Mouse (Mus musculus): Measurements from ENCODE around the gene Ndufc1.
"Not testable (repeated sequence)": the region's sequence is repeated elsewhere in the genome, so short reads cannot be mapped to it uniquely, and the experiment has no call there.

The Ndufc1 gene

DNA sequence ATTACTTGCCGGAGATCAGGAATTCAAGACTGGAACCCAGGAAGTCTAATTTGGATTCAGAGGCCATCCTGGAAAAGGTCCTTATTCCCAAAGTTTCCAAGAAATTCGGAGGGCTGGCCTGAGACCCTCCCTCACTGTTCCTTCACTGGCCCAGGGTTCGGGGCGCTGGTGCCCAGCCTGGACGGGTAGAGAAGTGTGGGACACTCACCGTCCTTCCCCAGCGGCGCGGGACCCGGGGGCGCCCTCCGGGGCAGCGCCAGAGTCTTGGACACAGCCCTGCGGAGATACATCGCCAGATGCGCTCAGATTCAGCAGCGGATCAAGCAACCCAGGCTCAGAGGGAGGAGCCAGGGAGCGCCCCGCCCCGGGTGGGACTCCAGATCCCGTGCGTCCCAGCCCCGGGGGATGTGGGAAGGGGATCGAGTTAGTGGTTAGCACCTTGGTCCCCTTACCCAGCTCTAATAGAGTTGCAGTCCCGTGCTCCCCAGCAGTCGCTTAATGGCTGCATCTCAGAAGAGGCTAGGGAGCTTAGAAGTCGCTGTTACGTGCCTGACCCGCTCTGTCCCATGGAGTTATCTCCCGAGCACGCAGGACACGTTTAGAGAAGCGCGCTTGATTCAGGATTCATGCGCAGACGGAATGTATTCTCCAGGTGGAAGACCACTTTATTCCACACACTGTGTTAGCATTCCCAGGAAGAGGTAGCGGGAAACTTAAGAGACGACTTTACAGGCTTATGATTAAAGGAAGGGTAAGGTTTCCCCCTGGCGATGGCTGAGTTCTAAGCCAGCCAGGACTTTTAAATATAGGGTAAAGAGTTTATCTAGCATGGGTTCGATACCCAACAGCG is 12.3 kb downstream of the Ndufc1 start, which contains the start of gene Mgarp:
TSS of gene Mgarp (minus strand) at position 520 of the 850 bp plus-strand sequence.
- ATAC-seq (ENCODE audit: low TSS enrichment), result peak; percentile 43

DNA sequence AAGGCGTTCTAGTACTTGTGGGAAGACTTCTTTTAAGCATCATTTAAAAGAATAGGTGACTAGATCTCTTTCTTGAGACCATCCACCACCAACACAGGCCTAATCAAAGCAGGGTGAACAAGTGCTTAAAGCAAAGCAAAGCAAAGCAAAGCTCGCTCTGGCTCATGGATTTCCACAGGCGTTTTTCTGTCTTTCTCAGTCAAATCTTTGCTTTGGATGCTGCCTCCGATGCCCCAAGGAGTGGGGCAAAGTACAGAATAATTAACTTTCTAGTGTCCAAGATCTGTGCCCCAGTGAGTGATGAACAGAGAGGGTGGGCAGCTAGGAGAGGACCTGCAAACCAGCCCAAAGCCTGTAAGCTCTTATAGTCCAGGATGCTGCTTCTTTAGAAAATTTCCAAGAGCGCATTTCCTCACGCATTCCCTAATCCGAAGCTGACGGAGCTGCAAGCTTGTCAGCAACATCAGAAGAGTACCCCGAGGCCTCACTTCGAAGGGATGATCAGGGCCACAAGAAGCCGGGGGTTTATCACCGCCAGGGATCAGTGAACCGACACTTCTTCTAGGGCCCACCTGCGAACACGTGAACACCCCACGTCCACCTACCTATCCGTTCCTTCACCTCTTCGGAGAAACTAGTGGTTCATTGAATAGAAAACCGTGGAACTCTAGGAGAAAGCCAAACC is 13.2 kb downstream of the Ndufc1 start:
- ATAC-seq (ENCODE audit: low TSS enrichment), result no peak

DNA sequence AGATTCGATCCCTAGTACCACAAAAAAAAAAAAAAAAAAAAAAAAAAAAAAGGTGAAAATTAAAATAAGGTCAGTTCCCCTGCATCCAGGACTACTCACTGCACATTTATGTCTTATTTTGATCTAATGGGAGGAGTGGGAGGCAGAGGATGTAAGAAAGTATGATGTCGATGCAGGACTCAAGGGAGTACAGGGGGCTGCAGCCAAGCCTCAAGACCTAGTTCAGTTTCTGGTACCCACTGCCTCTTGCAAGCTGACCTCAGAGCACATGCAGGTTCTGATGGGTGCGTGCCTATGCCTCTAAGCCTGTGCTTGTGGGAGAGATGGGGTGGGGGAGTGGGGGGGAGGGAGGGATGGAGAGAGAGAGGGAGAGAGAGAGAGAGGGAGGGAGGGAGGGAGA is 13.9 kb downstream of the Ndufc1 start:
- no peak for ATAC-seq (ENCODE audit: low TSS enrichment)

DNA sequence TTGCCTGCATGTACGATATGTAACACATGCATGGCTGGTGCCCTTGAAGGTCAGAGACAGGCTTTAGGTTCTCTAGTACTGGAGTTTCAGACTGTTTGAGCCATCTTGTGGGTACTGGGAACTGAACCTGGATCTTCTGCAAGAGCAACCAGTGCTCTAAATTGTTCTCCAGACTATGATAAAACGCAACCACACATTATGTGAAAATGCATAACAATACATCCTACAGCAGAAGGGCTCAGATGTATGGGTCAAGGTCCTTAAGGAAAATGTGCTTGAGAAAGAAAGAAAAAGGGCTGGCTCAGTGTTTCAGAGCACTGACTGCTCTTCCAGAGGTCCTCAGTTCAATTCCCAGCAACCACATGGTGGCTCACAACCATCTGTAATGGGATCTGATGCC is 15.1 kb downstream of the Ndufc1 start:
- no peak for ATAC-seq (ENCODE audit: low TSS enrichment)

DNA sequence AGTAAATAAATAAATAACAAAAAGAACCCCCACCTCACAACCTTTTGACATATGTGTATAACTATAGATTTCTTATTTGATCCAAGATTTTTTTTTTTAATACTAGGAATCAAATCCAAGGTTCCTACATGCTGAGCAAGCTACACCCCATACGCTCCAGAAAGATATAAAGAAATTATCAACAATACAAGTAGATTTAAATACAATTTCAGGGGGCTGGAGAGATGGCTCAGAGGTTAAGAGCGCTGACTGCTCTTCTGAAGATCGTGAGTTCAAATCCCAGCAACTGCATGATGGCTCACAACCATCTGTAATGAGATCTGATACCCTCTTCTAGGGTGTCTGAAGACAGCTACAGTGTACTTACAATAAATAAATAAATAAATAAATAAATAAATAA is 15.8 kb downstream of the Ndufc1 start:
- ATAC-seq (ENCODE audit: low TSS enrichment), result not testable (repeated sequence)

DNA sequence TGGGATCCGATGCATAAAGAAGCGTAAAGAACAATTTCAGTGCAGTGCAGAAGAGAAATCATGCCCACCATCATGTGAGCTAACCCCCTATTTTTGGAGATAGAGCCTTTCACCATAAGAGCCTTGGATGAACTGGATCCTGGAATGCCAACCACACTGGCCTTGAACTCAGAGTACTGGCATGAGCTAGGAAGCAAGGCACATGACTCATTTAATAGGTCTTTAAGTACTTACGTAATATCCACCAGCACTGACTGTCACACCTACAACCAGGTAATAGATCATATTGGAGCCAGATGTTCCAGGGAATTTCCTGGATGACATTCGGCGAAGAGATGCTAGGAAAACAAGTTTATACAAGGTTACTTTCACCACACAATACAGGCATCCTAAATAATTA is 17.2 kb downstream of the Ndufc1 start:
- no peak for ATAC-seq (ENCODE audit: low TSS enrichment)

DNA sequence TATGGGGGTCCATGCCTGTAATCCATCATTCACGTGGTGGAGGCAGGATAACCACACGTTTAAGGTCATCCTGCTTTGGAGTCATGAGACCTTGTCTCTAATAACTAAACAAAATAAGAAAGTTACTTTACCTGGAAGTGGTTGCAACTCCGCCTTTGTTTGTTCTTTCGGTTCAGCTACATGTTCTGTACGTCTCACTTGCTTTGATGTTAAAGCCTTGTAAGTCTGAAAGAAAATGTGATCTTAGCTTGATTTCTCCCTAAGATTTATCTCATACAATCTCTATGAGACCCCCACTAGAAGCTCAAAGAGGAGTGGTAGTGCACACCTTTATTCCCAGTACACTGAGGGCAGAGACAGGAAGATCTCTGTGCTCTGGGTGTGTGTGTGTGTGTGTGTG is 17.7 kb downstream of the Ndufc1 start:
- ATAC-seq (ENCODE audit: low TSS enrichment), result no peak

DNA sequence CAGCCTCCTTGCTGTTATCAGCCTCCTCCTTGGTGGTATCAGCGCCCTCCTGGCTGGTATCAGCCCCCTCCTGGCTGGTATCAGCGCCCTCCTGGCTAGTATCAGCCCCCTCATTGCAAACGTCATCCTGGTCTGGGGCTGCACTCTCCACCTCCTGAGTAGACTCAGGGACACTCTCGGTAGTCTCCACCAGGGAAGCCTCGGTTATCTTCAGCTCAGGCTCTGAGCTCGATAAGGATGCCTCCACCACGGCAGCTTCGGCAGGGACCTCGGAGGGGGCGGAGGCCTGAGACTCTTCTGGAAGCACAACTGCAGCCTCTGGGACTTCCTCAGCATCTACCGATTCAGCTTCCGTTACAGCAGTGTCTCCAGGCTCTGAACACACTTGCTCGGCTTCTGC is 19.9 kb downstream of the Ndufc1 start:
- ATAC-seq (ENCODE audit: low TSS enrichment), result peak; percentile 52; the same call in 1 of the 2 replicates

DNA sequence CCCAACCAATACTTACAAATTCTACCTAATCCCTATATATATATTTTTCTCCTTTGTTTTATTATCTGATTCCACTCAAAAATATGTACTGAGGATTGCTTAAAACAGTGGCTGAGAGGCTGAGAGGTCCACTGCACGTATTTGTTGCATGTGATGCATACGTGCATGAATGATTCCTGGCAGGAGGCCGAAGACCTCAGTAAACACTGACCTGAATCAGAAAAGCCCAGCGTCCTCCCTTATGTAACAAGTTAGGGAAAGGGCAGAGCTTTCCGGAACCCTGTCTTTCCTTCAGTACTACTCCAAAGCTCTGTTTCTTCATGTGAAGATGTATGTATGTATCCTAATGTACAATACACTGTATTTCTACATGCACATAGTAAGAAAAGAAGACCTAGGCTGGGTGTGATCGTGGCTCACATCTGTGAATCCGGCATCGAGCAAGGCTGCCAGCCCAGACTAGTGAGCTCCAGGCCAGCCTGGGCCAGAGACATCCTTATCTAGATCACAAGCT is 20.9 kb downstream of the Ndufc1 start:
- no peak for ATAC-seq (ENCODE audit: low TSS enrichment)

DNA sequence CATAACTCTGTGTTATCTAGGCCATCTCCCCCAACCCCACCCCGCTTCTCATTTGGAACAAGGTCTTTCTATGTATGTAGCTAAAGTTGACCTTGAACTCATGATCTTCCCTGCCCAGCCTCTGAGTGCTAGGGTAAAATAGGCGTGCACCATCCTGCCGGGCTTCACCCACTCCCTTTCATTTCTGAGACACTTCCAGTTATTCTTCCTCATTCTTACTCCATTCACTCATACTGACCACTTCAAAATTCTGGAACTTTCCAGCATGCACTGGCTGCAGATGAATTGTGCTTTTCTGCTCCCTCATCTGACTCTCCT is 21.7 kb downstream of the Ndufc1 start:
- no peak for ATAC-seq (ENCODE audit: low TSS enrichment)

DNA sequence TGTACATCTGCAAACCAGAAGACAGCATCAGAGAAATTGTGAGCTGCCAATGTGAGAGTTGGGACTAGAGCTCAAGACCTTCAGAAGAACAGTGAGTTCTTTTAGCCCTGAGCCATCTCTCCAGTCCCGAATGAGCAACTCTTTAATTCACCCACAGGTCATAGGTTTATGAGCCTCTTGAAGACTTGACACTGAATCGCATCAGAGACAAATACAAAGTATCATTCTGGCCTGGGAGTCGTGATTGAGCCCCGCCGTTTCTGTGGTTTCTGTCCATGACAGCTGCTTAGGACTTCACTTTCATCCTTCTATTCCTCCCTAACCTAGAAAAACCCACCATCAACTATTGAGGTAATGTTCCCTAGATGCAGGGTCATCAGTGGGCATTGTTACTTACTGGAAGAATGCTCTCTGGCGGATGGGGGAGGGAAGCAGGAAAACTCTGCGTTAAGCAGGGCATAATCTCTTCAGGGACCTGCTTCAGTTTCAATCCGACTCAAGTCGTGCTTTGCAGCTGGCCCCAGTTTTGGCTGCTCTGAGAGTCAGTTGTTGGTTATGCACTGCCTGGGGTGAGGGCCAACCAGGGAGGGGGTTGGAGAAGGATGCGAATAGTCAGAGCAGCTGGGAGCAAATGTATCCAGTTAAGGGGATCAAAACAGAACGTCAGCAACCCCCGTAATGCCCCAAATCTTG is 22.2 kb downstream of the Ndufc1 start:
- no peak for ATAC-seq (ENCODE audit: low TSS enrichment)

DNA sequence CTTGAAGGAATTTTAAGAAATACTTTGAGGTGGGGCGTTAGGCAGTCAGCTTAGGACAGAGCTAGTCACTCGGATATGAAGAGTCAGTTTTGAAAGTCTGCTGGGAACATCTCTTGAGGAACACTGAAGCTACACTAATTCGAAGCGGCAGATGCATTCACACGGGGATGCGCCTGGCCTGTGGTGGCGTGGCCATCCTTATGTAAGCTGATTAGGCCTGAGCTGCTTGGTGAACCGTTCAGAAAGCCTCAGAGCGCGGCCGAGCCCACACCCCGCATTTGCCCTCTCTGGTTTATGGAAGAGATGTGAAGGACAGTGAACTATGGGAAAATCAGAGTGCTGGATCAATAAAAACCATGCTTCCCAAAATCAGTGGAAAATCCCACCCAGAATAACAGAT is 25.4 kb downstream of the Ndufc1 start:
- ATAC-seq (ENCODE audit: low TSS enrichment), result no peak

DNA sequence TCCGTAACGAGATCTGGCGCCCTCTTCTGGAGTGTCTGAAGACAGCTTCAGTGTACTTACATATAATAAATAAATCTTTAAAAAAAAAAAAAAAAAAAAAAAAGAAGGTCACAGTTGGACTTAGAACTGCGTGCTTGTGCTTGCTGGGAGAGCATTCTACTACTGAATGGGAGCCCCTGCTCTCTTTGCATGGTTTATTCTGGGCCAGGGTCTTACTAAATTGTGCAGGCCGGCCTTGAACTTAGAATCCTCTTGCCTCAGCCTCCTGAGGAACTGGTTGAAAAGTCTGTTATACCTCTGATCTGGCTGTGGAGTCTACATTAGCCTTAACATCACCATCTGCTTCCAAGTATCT is 28.2 kb downstream of the Ndufc1 start:
- ATAC-seq (ENCODE audit: low TSS enrichment), result no peak

DNA sequence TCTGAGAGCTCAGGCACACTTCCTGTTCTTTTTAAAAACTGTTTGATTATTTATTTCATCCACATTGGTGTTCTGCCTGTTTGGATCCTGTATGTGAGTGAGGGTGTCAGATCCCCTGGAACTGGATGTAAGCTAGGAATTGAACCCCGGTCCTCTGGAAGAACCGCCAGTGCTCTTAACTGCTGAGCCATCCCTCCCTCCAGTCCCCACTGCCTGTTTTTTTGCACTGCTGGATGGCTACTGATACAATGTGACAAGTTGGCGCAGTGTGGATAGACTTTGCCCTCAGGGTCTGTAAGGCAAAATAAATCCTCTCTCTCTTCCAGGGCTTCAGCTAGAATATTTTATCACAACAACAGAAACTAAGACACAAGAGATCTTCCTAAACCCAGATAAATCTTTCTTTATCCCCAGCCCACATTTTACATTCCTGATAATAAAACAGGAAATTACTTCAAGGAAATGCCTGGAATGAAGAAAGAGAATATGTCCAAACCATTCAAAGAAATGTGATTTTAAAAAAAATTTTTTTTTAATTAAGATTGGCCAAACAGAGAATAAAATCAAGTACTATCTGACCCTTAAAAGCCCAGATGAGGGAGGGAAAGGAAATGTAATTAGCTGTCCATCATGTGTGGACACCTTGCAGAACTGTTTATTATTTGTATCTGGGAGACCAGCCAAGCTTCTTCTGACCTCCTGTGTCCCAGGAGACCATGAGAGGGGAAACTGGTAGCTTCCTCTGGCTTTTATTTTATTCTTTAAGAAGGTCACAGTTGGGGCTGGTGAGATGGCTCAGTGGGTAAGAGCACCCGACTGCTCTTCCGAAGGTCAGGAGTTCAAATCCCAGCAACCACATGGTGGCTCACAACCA is 28.8 kb downstream of the Ndufc1 start:
- ATAC-seq (ENCODE audit: low TSS enrichment), result no peak

DNA sequence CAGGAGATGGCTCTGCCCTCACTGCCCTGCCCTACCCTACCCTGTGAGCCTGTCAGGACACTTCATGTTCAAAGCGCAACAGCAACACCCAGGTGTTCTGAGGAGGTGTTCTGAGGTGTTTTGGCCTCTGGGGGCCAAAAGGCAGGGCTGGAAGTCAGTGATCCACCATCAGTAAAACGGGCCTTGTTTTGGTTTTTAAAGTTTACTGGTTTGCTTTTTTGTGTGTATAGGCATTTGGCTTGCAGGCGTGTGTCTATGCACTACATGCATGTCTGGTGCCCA is 30.2 kb downstream of the Ndufc1 start:
- ATAC-seq (ENCODE audit: low TSS enrichment), result no peak

DNA sequence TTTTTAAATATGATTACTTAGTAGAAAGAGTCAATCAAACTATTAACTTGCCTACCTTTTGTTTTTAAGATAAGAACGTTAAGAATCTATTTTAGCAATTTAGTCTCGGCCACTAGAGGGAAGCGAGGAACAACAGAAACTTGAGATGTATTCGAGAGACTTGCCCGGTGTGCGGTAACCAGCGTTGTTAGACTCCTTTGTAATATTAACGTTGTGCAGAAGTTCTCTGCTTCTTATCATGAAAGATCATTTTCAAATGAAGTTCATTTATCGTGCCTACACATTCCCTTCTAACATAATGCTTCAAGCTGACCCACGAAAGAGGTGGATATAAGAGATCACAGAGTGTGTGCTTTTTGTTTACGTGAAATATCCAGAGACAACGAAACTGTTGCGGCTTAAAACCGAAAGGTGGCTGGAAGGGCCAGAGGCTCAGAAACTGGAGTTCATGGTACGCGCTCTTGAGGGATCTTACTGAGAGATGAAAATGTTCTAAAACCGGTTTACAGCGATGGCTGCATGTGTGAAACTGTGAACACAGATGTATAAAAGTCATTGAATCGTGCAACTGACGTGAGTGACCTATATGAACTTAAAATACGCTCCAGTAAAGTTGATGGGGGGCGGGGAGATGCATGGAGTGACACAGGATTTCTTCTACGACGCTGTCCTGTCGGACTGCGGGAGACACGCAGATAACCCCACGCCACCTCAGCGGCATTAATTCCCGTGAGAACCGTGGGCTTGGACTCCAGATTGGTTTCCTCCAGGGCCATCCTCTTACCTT is 30.7 kb downstream of the Ndufc1 start:
- peak; percentile 85 for ATAC-seq (ENCODE audit: low TSS enrichment)

DNA sequence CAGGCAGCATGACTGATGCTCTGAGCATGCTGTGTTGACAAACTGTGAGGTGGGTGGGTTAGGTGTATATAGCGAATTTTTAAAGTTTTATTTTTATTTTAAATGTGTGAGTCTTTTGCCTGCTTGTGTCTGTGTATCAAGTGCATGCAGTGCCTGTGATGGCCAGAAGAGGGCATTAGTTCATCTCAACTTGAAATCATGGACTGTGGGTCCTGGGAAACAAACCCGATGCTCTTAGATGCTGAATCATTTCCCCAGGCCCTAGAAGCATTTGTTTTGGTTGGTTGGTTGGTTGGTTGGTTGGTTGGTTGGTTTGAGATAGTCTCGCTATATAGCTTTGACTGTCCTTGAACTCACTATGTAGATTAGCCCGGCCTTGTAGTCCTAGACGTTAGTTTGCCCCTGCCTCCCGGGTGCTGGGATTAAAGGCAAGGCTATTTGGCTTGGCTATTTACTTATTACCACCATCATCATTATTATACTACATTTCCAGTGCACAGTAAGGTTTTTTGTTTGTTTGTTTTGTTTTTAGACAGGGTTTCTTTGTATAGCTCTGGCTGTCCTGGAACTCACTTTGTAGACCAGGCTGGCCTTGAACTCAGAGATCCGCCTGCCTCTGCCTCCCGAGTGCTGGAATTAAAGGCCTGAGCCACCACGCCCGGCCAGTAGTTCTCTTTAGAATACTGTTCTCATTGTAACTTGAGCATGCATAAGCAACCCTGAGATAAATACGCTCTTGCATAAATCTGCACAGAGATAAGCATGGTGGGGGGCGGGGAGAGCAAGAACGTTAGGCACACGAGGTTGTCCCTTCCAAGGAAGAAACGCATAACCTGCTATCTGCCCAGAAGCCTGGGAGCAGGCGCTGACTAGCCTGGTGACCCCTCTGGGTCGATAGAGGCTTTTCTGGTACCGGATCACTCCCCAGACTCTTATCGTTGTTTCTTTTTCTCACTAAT is 33.2 kb downstream of the Ndufc1 start:
- no peak for ATAC-seq (ENCODE audit: low TSS enrichment)

DNA sequence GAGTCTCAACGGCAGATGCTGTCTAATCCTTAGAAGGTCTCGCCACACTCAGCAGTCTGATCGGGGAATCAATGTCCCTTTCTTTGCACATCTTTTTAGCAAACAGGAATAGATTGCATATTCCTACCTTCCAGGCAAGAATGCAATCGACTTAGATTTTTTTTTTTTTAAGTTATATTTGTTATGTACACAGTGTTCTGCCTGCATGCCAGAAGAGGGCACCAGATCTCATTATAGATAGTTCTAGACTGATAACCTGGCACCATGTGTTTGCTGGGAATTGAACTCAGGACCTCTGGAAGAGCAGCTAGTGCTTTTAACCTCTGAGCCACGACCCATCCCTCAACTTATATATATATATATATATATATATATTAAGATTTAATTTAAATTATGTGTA is 35.2 kb downstream of the Ndufc1 start:
- ATAC-seq (ENCODE audit: low TSS enrichment), result no peak

DNA sequence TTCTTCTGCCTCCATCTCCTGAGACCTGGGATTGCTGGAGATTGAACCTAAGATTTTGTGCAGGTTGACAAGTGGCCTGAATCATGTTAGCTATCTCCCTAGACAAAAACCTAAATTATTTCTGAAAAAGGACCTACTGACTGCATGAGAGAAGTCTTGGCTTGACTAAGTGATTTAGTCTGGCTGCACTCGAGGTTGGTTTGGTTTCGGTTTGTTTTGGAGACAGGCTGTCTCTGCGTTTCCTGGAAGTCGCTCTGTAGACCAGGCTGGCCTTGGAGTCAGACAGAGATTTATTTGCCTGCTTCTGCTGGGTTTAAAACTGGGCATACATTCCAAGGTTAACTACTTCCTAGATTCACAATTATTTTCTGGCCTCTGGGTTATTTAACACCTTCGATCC is 35.9 kb downstream of the Ndufc1 start:
- ATAC-seq (ENCODE audit: low TSS enrichment), result no peak

DNA sequence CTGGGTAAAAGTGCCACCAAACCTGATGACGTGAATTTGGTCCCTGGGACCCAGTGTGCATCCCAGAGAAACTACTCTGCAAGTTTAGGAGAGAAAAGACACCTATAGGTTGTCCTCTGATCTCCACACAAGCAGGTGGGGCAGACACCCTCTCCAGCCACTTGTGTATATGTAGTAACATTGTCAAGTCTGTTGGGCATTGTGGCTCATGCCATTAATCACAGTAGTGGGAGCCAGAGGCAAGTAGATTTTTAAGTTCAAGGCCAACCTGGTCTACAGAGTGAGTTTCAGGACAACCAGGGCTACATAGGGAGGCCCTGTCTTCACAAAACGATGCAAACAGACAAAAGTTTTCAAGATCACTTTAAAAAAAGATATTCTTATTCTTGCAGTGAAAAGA is 37.0 kb downstream of the Ndufc1 start:
- ATAC-seq (ENCODE audit: low TSS enrichment), result no peak
